Mouse (Mus musculus): ENCODE data around the gene Mb21d2. TPM values are rescaled to one million over a fixed set of nuclear protein-coding genes. Genes with fewer than 3 reads are reported as not detected.
A peak's percentile ranks its signal among the peaks of the same experiment; 100 is the strongest.

Mb21d2 gene
- 5.8 and 7.2 TPM in 2 replicates for polyA plus RNA-seq (2016; fragmentation: Nextera tagmentation; extraction: Ambion mirVana)

DNA sequence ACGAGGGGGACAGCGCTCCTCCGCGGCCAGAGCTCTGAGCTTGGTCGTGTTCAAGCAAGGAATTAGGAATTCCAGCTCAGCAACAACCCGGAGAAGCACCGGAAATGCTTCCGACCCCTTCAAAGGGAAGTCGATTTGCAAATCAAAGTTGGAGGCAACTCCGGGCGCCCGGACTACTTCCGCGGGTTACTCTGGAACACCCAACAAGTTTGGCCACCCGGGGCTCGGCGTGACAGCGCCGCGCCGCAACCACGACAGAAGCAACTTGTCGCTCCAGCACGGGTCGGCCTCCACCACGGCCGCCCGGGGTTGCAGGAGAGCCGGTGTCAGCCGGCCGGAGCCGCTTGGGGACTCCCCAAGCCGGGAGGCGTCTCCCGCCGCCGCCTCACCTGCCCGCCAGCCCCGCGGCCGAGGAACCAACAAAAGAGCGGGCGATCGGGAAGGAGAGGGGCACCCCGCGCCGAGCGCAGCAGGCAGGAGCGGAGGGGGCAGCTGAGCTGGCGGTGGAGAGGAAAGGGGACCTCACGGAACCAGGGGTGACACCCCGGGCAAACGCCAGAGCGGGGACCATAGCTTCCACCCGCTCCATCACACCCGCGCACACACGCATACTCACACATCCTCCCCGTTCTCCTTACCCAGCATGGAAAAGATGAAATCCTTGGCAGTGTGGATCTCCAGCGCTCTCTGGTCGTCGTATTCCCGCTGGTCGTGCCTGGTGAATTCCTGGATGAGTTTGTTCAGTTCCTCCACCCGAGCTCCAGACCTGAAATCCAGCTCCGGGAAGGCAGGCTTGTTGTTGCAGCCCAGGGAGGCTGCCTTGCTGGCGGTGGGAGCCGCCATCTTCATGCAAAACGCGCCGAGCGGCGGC is at the start of gene Mb21d2:
Gene Mb21d2, minus strand, starts transcription at position 859 of the 871 bp plus-strand sequence.
- H3K27ac ChIP-seq: peak within 1 kb of the TSS; percentile 97
- DNase-seq (ENCODE audit: low spot score): peak; percentile 80
- H3K4me3 ChIP-seq: peak within 1 kb of the TSS; percentile 86
- H3K36me3 ChIP-seq: peaks cover 3% of the 10 kb centered on the region; the same call in 1 of the 2 replicates
- peaks cover 9% of the 10 kb centered on the region for H3K4me1 ChIP-seq
- under 1% methylated on average over 71 of the region's 73 CpGs for WGBS
- no peaks in the 10 kb centered on the region for H3K9me3 ChIP-seq
- H3K27me3 ChIP-seq (ENCODE audit: insufficient read depth, poor library complexity, severe bottlenecking): no peaks in the 10 kb centered on the region

DNA sequence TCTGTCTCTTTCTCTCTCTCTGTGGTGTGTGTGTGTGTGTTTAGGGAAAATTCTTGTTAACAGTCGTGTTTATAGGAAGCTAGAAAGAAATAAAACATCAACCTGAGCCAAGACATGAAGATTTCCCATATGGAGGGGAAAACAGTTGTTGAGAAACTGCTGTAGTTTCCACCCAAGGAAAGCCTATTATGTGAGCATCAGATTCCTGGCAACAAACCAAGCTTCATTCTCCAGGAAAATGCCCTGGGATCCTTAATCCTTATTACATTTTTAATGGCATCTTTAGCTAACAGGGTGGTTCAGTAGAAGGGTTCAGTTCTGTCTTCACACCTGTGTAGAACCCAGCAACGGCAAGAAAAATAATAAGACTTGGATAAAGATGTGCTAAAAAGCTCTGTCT is 36.8 kb upstream of the Mb21d2 start:
- DNase-seq (ENCODE audit: low spot score): no peak
- Histone ChIP-seq H3K27me3 (ENCODE audit: insufficient read depth, poor library complexity, severe bottlenecking) (no peaks in the 10 kb centered on the region), H3K27ac (no peak overlapping the region), H3K36me3 (no peaks in the 10 kb centered on the region), H3K4me1 (no peaks in the 10 kb centered on the region), H3K4me3 (no peak overlapping the region), H3K9me3 (no peaks in the 10 kb centered on the region)
- WGBS: 56% methylated on average over 2 of the region's 2 CpGs

DNA sequence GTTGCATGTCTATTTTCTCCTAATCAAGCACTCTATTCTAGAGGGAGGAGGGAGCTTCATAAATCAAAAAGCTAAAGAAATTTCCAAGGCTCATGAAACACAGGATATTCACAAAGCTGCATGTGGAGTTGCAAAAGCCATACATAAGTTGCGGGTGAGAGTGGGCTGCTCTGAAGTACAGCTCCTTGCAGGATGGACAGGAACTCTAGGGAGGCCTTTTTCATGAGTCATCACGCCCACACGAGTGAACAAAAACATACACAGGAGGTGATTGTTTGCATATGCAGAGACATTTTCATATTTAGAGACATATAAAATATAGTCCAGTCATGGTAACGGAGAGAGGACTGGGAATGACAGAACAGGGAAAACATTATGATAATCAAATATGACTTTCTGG is 34.6 kb upstream of the Mb21d2 start:
- H3K4me3 ChIP-seq: no peak overlapping the region
- H3K4me1 ChIP-seq: no peaks in the 10 kb centered on the region
- DNase-seq (ENCODE audit: low spot score): no peak
- H3K9me3 ChIP-seq: no peaks in the 10 kb centered on the region
- H3K27me3 ChIP-seq (ENCODE audit: insufficient read depth, poor library complexity, severe bottlenecking): no peaks in the 10 kb centered on the region
- H3K36me3 ChIP-seq: no peaks in the 10 kb centered on the region
- WGBS: 71% methylated on average over 4 of the region's 4 CpGs
- H3K27ac ChIP-seq: no peak overlapping the region

DNA sequence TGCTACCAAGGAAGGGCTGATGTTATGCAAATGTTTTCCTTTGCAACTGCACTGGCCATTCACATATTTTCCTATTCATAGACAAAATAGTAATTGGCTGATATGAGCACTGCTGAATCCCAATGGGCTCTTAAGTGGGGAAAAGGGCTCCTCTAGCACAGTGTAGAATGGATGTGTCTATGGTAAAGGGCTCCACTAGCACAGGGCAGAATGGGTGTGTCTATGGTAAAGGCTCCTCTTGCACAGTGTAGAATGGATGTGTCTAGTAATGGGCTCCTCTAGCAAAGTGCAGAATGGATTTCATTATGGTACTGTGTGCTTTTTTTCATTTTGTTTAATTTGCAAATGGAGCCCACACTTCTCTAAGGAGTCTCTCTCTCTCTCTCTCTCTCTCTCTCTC is 33.5 kb upstream of the Mb21d2 start:
- Histone ChIP-seq H3K4me1 (no peaks in the 10 kb centered on the region), H3K4me3 (no peak overlapping the region), H3K9me3 (no peaks in the 10 kb centered on the region), H3K36me3 (no peaks in the 10 kb centered on the region), H3K27me3 (ENCODE audit: insufficient read depth, poor library complexity, severe bottlenecking) (no peaks in the 10 kb centered on the region), H3K27ac (no peak overlapping the region)
- no peak for DNase-seq (ENCODE audit: low spot score)

DNA sequence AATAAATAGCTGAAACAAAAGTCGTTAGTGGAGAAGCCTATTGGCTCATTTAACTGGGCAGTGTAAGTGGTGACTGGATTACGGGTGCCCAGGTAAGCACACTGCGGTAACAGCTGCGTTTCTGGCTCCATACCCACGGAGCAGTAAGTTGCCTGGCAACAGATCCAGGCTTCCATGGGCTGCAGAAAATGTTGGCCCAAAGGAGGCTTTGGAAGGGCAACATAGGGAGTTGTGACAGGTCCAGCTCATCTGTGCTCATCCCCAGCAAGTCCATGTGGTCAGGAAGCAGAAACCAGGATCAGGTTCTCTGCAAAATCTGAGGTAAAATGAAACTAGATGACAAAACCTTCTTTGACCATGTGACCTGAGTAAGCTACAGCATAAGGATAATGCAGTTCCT is 20.3 kb upstream of the Mb21d2 start:
- Histone ChIP-seq H3K27ac (no peak overlapping the region), H3K4me3 (no peak overlapping the region), H3K4me1 (no peaks in the 10 kb centered on the region), H3K27me3 (ENCODE audit: insufficient read depth, poor library complexity, severe bottlenecking) (no peaks in the 10 kb centered on the region), H3K9me3 (no peaks in the 10 kb centered on the region), H3K36me3 (no peaks in the 10 kb centered on the region)
- no peak for DNase-seq (ENCODE audit: low spot score)
- 77% methylated on average over 5 of the region's 5 CpGs for WGBS

DNA sequence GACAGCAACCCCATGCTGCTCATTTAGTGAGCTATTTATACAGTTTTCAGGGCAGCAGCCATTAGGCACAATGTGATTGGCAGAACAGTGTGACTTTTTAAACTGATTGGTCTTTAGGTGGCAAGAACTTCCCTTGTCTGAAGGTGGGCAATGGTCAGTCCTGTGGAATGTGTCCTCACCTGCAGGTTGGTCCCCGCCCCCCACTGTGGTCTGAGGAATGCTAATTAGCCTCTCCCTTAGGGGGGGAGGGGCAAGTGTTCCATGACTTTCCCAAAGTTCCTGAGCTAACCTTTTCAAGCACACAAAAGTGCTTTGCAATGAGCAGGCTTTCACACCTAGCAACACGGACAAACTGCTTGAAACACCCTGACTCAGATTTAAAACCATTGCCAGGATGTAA is 13.8 kb upstream of the Mb21d2 start:
- WGBS: 58% methylated on average over 2 of the region's 2 CpGs

DNA sequence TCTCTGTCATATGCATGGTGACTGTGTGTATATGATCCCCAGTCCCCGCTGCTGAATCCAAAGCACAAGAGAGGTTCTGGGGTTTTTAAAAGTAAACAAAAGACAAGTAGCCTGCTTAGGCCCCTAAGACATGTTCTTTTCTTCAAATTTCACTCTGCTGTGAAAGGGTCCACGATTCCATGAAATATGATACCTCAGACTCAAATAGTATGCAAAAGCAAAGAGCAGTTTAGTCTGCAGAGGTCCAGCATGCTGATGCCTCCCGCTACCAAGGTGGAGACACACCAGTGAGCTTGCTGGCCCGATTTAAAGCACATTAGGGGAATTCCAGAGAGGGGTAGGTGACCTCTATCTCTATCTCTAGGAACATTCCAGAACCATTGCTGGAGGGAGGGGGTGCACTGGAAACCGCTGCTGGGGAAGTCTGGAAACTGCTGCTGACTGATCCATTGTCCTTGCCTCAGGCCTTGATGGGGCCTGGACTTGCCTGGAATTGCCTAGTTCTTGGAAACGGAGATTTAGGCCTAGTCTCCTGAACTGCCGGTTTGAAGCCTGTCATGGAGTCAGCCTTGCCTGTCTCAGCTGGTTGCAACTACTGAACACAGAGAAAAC is 6.8 kb upstream of the Mb21d2 start:
- Histone ChIP-seq H3K36me3 (no peaks in the 10 kb centered on the region), H3K4me1 (peaks cover 9% of the 10 kb centered on the region), H3K9me3 (no peaks in the 10 kb centered on the region), H3K27me3 (ENCODE audit: insufficient read depth, poor library complexity, severe bottlenecking) (no peaks in the 10 kb centered on the region), H3K4me3 (no peak overlapping the region), H3K27ac (no peak overlapping the region)
- DNase-seq (ENCODE audit: low spot score): no peak
- WGBS: 63% methylated on average over 7 of the region's 7 CpGs

More for the DNA sequence above, 13.8 kb upstream of the Mb21d2 start:
- H3K4me1 ChIP-seq: 0 out of 2 replicates have a peak, but pooled peaks cover 3% of the 10 kb centered on the region
- no peak overlapping the region for H3K27ac ChIP-seq
- H3K9me3 ChIP-seq: no peaks in the 10 kb centered on the region
- H3K36me3 ChIP-seq: no peaks in the 10 kb centered on the region
- DNase-seq (ENCODE audit: low spot score): no peak
- no peaks in the 10 kb centered on the region for H3K27me3 ChIP-seq (ENCODE audit: insufficient read depth, poor library complexity, severe bottlenecking)
- H3K4me3 ChIP-seq: no peak overlapping the region

DNA sequence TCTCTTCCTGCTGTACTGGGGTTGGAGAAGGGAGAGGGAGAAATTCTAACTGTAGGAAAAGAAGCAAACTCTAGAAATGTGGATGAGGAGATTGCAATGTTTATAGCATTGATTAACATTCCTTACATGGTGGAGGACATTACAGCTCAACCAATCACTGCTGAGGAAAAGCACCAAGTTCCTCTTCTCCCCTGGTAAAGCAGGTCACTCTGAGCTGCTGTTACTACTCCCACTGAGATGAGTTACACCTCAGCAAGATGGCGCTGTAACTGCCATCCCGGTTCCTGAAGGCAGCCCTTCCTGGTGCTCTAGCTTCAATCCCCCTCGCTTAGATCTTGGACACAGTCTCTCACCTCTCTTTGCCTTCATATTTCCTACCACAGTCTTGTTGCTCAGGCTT is 6.2 kb upstream of the Mb21d2 start:
- peaks cover 9% of the 10 kb centered on the region for H3K4me1 ChIP-seq
- 64% methylated on average over 3 of the region's 3 CpGs for WGBS
- no peaks in the 10 kb centered on the region for H3K27me3 ChIP-seq (ENCODE audit: insufficient read depth, poor library complexity, severe bottlenecking)
- no peak overlapping the region for H3K4me3 ChIP-seq
- H3K36me3 ChIP-seq: no peaks in the 10 kb centered on the region
- no peaks in the 10 kb centered on the region for H3K9me3 ChIP-seq
- H3K27ac ChIP-seq: no peak overlapping the region
- DNase-seq (ENCODE audit: low spot score): no peak

DNA sequence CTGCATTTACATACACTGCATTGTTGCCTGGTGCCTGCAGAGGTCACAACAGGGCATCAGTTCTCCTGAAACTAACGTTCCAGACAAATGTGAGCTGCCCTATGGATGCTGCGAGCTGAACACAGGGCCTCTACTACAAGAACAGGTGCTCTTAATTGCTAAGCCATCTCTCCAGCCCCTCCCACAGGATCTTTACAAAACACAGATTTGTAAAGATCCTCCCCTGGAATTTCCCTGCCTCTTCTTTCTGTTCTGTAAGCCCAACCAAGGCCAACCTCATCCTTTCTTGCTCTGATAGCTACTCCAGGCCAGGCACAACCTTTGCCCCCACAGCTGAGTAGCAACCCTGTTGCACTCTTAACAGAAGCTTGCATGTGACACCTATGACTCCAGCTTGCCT is 1.7 kb upstream of the Mb21d2 start:
- no peaks in the 10 kb centered on the region for H3K27me3 ChIP-seq (ENCODE audit: insufficient read depth, poor library complexity, severe bottlenecking)
- H3K27ac ChIP-seq: no peak overlapping the region
- DNase-seq (ENCODE audit: low spot score): no peak
- H3K9me3 ChIP-seq: no peaks in the 10 kb centered on the region
- H3K36me3 ChIP-seq: 0 out of 2 replicates have a peak, but pooled peaks cover under 1% of the 10 kb centered on the region
- 85% methylated on average over 2 of the region's 2 CpGs for WGBS
- H3K4me3 ChIP-seq: no peak overlapping the region
- peaks cover 10% of the 10 kb centered on the region for H3K4me1 ChIP-seq

DNA sequence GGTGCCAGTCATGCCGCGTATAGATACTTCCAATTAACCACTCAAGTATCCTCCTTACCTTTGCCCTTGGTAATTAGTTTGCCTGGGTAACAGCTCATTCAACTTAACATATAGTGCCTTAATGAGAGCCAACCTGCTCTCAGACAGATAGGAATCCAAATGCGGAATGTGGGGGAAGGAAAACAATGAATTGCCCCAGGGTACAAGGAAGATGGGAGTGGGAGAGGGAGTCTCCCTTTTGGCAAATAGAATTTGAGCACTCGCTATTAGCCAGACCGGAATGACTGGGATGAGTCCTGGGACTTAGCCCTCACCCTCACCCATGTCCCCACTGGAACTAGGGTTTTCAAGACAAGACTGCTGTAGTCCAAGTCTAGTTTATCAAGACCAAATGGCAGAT is 953 bp upstream of the Mb21d2 start:
- Histone ChIP-seq H3K27ac (peak overlapping the region; percentile 97; the same call in 1 of the 2 replicates), H3K9me3 (no peaks in the 10 kb centered on the region), H3K27me3 (ENCODE audit: insufficient read depth, poor library complexity, severe bottlenecking) (no peaks in the 10 kb centered on the region), H3K36me3 (peaks cover 3% of the 10 kb centered on the region; the same call in 1 of the 2 replicates), H3K4me1 (peaks cover 9% of the 10 kb centered on the region), H3K4me3 (peak overlapping the region; percentile 86)
- no peak for DNase-seq (ENCODE audit: low spot score)
- WGBS: 8% methylated on average over 5 of the region's 5 CpGs

DNA sequence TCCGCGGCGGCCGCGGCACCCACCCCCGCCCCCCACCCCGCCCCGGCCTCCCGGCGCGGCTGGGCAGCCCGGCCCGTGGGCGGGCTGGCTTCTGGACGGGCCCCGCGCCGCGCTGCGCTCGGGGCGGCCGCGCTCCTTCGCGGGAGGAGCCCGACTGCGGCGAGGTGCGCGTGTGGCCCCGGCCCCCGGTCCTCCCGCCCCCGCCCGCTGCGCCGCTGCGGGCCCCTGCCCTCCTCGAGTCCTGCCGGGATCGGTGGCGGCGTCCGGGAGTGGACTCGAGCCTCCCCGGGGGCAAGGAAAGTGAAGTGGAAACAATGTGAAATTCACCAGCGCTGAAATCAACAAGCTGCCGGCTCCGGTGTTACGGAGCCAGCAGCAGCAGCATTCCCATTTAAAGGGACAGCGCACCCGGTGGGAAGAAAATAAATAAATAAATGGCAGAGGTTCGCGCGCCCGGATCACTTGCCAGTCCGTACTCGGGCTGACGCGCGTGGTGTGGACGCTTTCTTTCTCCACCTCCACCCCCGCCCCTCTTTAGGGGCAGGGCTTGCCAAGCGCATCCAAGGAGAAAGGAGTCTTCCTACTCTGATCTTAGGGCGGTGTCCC is 316 bp upstream of the Mb21d2 start:
- 2% methylated on average over 65 of the region's 66 CpGs for WGBS
- H3K27me3 ChIP-seq (ENCODE audit: insufficient read depth, poor library complexity, severe bottlenecking): no peaks in the 10 kb centered on the region

DNA sequence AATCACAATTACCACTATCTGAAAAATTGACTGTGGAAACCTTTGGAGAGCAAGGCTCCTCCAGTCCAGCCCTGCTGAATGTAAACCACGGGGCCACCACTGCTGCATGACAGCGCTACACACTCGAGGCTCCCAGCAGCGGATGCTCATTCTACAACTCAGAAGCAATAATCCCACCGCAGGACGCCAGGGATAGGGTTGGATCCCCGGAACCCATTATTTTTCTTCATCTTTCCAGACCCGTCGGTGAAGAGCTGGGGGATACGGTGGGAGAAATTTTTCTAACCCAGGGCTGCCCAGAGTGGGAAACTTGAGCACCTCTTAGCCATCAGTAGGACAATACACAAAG is 1.0 kb downstream of the Mb21d2 start:
- Histone ChIP-seq H3K27ac (peak overlapping the region; percentile 97), H3K27me3 (ENCODE audit: insufficient read depth, poor library complexity, severe bottlenecking) (no peaks in the 10 kb centered on the region), H3K36me3 (peaks cover 3% of the 10 kb centered on the region; the same call in 1 of the 2 replicates), H3K4me1 (peaks cover 9% of the 10 kb centered on the region), H3K9me3 (no peaks in the 10 kb centered on the region), H3K4me3 (peak overlapping the region; percentile 86)
- WGBS: under 1% methylated on average over 10 of the region's 10 CpGs
- peak; percentile 76 for DNase-seq (ENCODE audit: low spot score)

More for the DNA sequence above, 316 bp upstream of the Mb21d2 start:
- peak; percentile 80 for DNase-seq (ENCODE audit: low spot score)
- H3K36me3 ChIP-seq: peaks cover 3% of the 10 kb centered on the region; the same call in 1 of the 2 replicates
- peak overlapping the region; percentile 97 for H3K27ac ChIP-seq
- no peaks in the 10 kb centered on the region for H3K9me3 ChIP-seq
- peak overlapping the region; percentile 86 for H3K4me3 ChIP-seq
- H3K4me1 ChIP-seq: peaks cover 9% of the 10 kb centered on the region

DNA sequence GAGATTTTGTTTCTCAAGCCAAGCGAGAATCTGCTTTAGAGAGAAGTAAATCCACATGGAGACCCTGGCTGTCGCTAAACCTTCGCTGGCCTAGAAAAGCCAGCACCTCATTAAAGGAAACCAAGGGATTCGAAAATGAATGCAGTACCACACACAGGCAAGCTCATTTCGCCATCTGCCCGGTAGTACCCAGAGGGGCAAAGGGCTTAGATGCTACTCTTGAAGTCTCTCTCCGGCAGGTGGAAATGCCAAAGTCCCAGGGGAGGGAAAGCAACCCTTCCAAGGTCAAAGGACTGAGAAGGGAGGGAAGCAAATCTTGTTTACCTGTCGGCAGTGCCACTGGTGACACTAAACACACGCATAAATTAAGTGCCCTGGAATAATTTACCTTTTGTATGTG is 2.1 kb downstream of the Mb21d2 start:
- no peaks in the 10 kb centered on the region for H3K27me3 ChIP-seq (ENCODE audit: insufficient read depth, poor library complexity, severe bottlenecking)
- DNase-seq (ENCODE audit: low spot score): no peak
- H3K4me1 ChIP-seq: peaks cover 9% of the 10 kb centered on the region
- H3K36me3 ChIP-seq: peaks cover 3% of the 10 kb centered on the region; the same call in 1 of the 2 replicates
- 44% methylated on average over 9 of the region's 9 CpGs for WGBS
- H3K27ac ChIP-seq: no peak overlapping the region
- H3K4me3 ChIP-seq: peak overlapping the region; percentile 86; the same call in 1 of the 2 replicates
- no peaks in the 10 kb centered on the region for H3K9me3 ChIP-seq

Data from heart, embryonic 10.5 days (tissue).